Mouse (Mus musculus): ENCODE measurements around the gene Tmem178b.

Tmem178b gene

GRCm38 (mm10) chr6:39919011-39919709 lies 46.1 kb downstream of the Tmem178b start:
- no peak for DNase-seq (ENCODE audit: low spot score)

- no peak for DNase-seq (ENCODE audit: low spot score)
These were observed 53.4 kb downstream of the Tmem178b start for GRCm38 (mm10) chr6:39926442-39926841.

- no peak for DNase-seq (ENCODE audit: low spot score)
These were observed 63.5 kb downstream of the Tmem178b start for GRCm38 (mm10) chr6:39936590-39936989.

GRCm38 (mm10) chr6:39940920-39941319 lies 67.8 kb downstream of the Tmem178b start:
- DNase-seq (ENCODE audit: low spot score) = no peak

- DNase-seq (ENCODE audit: low spot score) = no peak
These were observed 71.8 kb downstream of the Tmem178b start for GRCm38 (mm10) chr6:39944854-39945253.

- DNase-seq (ENCODE audit: low spot score) = no peak
These were observed 72.8 kb downstream of the Tmem178b start for GRCm38 (mm10) chr6:39945670-39946440.

- no peak for DNase-seq (ENCODE audit: low spot score)
These were observed 73.5 kb downstream of the Tmem178b start for GRCm38 (mm10) chr6:39946601-39947000.

- no peak for DNase-seq (ENCODE audit: low spot score)
These were observed 80.9 kb downstream of the Tmem178b start for GRCm38 (mm10) chr6:39953951-39954350.

GRCm38 (mm10) chr6:39955211-39955610 lies 82.1 kb downstream of the Tmem178b start:
- no peak for DNase-seq (ENCODE audit: low spot score)

GRCm38 (mm10) chr6:39964606-39965005 lies 91.5 kb downstream of the Tmem178b start:
- no peak for DNase-seq (ENCODE audit: low spot score)

GRCm38 (mm10) chr6:39970281-39970680 lies 97.2 kb downstream of the Tmem178b start:
- no peak for DNase-seq (ENCODE audit: low spot score)

- no peak for DNase-seq (ENCODE audit: low spot score)
These were observed 105.9 kb downstream of the Tmem178b start for GRCm38 (mm10) chr6:39978942-39979341.

- DNase-seq (ENCODE audit: low spot score) = no peak
These were observed 117.7 kb downstream of the Tmem178b start for GRCm38 (mm10) chr6:39990772-39991171.

GRCm38 (mm10) chr6:39991922-39992321 lies 118.9 kb downstream of the Tmem178b start:
- DNase-seq (ENCODE audit: low spot score) = no peak

- DNase-seq (ENCODE audit: low spot score) = no peak
These were observed 133.1 kb downstream of the Tmem178b start for GRCm38 (mm10) chr6:40006006-40006765.

- no peak for DNase-seq (ENCODE audit: low spot score)
These were observed 135.3 kb downstream of the Tmem178b start for GRCm38 (mm10) chr6:40008166-40008907.

- DNase-seq (ENCODE audit: low spot score) = no peak
These were observed 136.6 kb downstream of the Tmem178b start for GRCm38 (mm10) chr6:40009718-40010117.

GRCm38 (mm10) chr6:40011066-40011465 lies 138.0 kb downstream of the Tmem178b start:
- DNase-seq (ENCODE audit: low spot score) = no peak

GRCm38 (mm10) chr6:40011609-40012008 lies 138.5 kb downstream of the Tmem178b start:
- no peak for DNase-seq (ENCODE audit: low spot score)

GRCm38 (mm10) chr6:40013407-40013806 lies 140.3 kb downstream of the Tmem178b start:
- DNase-seq (ENCODE audit: low spot score) = no peak

- DNase-seq (ENCODE audit: low spot score) = no peak
These were observed 142.1 kb downstream of the Tmem178b start for GRCm38 (mm10) chr6:40015185-40015584.
